Mouse (Mus musculus): Measurements from ENCODE around the gene Atp2b2. TPM values are rescaled to one million over a fixed set of nuclear protein-coding genes. Genes with fewer than 3 reads are reported as not detected.

The Atp2b2 gene
- polyA plus RNA-seq, 1 experiment from 2014 or later: 0.09 TPM

GRCm38 (mm10) chr6:113891225-113891967, 151.0 kb downstream of the Atp2b2 start:
- Histone ChIP-seq H3K4me2 (peak overlapping the region; percentile 62), H3K4me3 (ENCODE audit: low read depth, low read length) (peak overlapping the region; percentile 32), H3K9me3 (ENCODE audit: low read depth, low read length) (no peaks in the 10 kb centered on the region), H3K27me3 (ENCODE audit: insufficient read depth, low read length) (peaks cover 46% of the 10 kb centered on the region), H3K27ac (ENCODE audit: low read depth) (no peak overlapping the region), H3K4me1 (ENCODE audit: insufficient read depth) (no peaks in the 10 kb centered on the region), H3K36me3 (ENCODE audit: insufficient read depth) (no peaks in the 10 kb centered on the region), H3K9ac (no peak overlapping the region)
- WGBS: 2% methylated on average over 41 of the region's 49 CpGs
- ATAC-seq (ENCODE audit: insufficient read depth) (peak; percentile 66), DNase-seq (peak; percentile 29)
- TF ChIP-seq CTCF (IDR thresholded peaks at IDR 0.05; ENCODE audit: low read depth): no peak

GRCm38 (mm10) chr6:113890858-113891213, 151.6 kb downstream of the Atp2b2 start:
- H3K27me3 ChIP-seq (ENCODE audit: insufficient read depth, low read length): peaks cover 46% of the 10 kb centered on the region
- H3K4me2 ChIP-seq: peak overlapping the region; percentile 62
- TF ChIP-seq CTCF (IDR thresholded peaks at IDR 0.05; ENCODE audit: low read depth): no peak
- H3K4me3 ChIP-seq (ENCODE audit: low read depth, low read length): peak overlapping the region; percentile 32
- no peaks in the 10 kb centered on the region for H3K4me1 ChIP-seq (ENCODE audit: insufficient read depth)
- ATAC-seq (ENCODE audit: insufficient read depth) (no peak), DNase-seq (no peak)
- H3K9me3 ChIP-seq (ENCODE audit: low read depth, low read length): no peaks in the 10 kb centered on the region
- H3K36me3 ChIP-seq (ENCODE audit: insufficient read depth): no peaks in the 10 kb centered on the region
- no peak overlapping the region for H3K9ac ChIP-seq
- 3% methylated on average over 10 of the region's 10 CpGs for WGBS
- H3K27ac ChIP-seq (ENCODE audit: low read depth): no peak overlapping the region

DNA sequence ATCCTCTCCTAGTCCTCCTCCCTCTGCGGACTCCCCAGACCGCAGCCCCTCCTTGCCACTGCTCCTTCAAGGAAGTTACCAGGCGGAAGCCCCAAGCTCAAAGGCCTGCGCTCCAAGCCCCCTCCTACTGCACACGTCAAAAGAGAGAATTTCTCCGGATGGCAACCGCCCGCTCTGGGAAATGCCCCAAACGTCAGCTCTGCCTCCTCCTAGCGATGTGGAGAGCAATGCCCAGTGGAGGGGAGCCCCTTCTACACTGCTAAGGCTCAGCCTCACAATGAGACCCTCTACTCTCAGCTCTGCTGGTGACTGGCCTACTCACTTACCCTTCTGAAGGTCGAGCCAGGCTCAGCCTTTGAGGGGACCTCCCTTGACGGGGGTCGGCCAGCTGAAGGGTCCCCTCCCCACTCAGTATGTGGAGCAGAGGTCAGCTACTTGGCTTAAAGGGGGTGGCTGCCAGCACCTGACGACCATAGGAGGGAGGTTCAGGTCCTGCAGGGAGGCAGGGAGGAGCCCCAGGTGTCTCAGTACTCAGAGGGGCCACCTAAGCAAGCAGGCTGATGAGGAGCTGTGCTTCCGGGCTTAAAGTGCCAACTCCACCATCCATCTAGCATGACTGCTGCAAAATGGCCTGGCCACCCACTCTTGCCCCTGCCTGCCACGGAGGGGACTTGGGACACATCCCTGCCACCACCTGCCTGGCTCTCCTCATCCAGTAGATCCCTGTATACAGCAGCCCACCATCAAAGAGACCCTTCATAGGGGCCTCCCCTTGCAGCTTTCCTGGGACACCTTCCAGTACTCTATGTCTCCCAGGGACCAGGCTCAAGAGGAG, 152.2 kb downstream of the Atp2b2 start:
- 18% methylated on average over 16 of the region's 16 CpGs for WGBS
- H3K27me3 ChIP-seq (ENCODE audit: insufficient read depth, low read length): peaks cover 46% of the 10 kb centered on the region

DNA sequence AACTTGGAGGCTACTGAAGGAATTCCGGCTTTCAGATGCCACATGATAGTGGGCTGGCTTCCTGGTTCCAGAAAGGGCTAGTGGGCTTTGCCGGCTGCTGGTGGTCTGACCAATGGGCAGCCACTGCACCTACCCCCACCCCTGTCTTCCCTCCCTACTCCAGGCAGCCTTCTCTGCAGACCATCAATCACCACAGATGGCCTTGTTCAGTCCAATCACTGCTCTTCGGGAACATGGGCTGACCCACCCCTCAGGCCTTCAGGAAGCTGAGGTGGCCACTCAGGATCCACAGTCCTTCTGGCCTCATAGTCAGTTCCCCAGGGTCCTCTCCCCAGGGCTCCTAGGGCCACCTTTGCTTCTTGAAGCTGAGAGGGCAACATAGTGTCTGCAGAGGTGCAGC, 153.2 kb downstream of the Atp2b2 start:
- Histone ChIP-seq H3K27ac (ENCODE audit: low read depth) (no peak overlapping the region), H3K27me3 (ENCODE audit: insufficient read depth, low read length) (peaks cover 46% of the 10 kb centered on the region), H3K9me3 (ENCODE audit: low read depth, low read length) (no peaks in the 10 kb centered on the region), H3K9ac (no peak overlapping the region), H3K4me3 (ENCODE audit: low read depth, low read length) (no peak overlapping the region), H3K4me2 (no peak overlapping the region), H3K36me3 (ENCODE audit: insufficient read depth) (no peaks in the 10 kb centered on the region), H3K4me1 (ENCODE audit: insufficient read depth) (no peaks in the 10 kb centered on the region)
- DNase-seq (no peak), ATAC-seq (ENCODE audit: insufficient read depth) (no peak)
- TF ChIP-seq CTCF (IDR thresholded peaks at IDR 0.05; ENCODE audit: low read depth): no peak
- WGBS: 22% methylated on average over 3 of the region's 3 CpGs

More for the DNA sequence above, 152.2 kb downstream of the Atp2b2 start:
- DNase-seq (no peak), ATAC-seq (ENCODE audit: insufficient read depth) (no peak)
- peak overlapping the region; percentile 62; the same call in 1 of the 2 replicates for H3K4me2 ChIP-seq
- no peak overlapping the region for H3K27ac ChIP-seq (ENCODE audit: low read depth)
- no peaks in the 10 kb centered on the region for H3K4me1 ChIP-seq (ENCODE audit: insufficient read depth)
- H3K36me3 ChIP-seq (ENCODE audit: insufficient read depth): no peaks in the 10 kb centered on the region
- no peak for TF ChIP-seq CTCF (IDR thresholded peaks at IDR 0.05; ENCODE audit: low read depth)
- no peaks in the 10 kb centered on the region for H3K9me3 ChIP-seq (ENCODE audit: low read depth, low read length)
- H3K9ac ChIP-seq: no peak overlapping the region
- peak overlapping the region; percentile 32 for H3K4me3 ChIP-seq (ENCODE audit: low read depth, low read length)

DNA sequence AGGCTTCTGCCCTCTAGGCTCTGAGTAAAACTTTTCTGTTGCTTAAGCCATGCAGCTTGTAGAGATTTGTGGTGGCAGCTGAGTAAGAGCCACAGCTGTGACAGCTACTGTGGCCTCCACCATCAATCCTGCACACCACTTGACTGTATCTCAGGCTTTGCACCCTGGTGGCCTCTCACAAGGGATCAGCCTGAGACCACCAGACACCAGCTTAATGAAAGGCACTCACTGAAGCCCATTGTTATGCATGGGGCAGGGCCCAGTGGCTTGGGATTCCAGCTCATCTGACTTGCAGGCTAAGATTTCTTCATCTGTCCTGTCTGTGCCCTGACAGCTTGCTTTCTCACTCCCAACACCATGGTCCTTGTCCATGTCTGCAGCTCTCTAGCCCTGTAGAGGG, 155.5 kb downstream of the Atp2b2 start:
- no peak overlapping the region for H3K9ac ChIP-seq
- TF ChIP-seq CTCF (IDR thresholded peaks at IDR 0.05; ENCODE audit: low read depth): no peak
- no peaks in the 10 kb centered on the region for H3K36me3 ChIP-seq (ENCODE audit: insufficient read depth)
- no peaks in the 10 kb centered on the region for H3K9me3 ChIP-seq (ENCODE audit: low read depth, low read length)
- H3K4me1 ChIP-seq (ENCODE audit: insufficient read depth): no peaks in the 10 kb centered on the region
- H3K4me3 ChIP-seq (ENCODE audit: low read depth, low read length): no peak overlapping the region
- no peak for ATAC-seq (ENCODE audit: insufficient read depth)
- no peak overlapping the region for H3K4me2 ChIP-seq
- peaks cover 32% of the 10 kb centered on the region for H3K27me3 ChIP-seq (ENCODE audit: insufficient read depth, low read length)
- H3K27ac ChIP-seq (ENCODE audit: low read depth): no peak overlapping the region
- DNase-seq: no peak

DNA sequence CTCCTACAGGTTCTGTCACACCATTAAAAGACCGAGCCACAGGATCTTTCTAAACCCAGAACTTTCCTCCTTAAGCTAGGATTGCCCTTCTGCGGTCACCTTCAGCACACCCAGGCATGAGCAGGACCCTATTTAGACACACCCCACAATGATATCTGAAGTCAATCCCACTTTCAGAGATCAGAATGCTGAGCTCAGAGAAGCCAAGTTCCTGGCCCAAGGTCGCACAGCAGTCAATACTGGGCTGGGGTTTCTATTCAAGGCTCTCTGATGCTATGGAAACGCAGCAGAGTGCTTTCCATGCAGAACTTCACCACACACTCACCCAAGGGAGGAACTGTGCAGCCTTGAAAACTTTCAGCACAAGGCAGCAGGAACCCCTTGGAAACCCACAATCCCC, 157.6 kb downstream of the Atp2b2 start:
- no peak for ATAC-seq (ENCODE audit: insufficient read depth)

DNA sequence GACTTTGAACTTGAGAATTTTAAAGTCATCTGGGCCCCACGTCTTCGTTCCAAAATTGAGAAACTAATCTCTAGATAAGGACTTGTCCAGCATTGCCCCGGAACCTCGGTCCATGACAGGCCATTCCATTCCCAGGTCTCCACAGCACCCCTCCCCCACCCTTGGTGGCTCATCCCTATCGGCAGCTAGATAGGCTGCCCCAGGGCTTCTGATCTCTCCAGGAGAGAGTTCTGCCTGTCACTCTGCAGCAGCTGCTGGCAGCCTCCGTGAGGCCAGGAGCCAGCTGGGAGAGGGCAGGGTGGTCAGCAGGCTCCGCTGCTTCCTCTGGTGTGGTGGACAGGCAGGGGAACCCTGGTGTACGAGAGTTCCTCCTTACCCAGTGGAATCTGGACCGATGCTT, 159.2 kb downstream of the Atp2b2 start:
- no peak overlapping the region for H3K9ac ChIP-seq
- no peak overlapping the region for H3K4me2 ChIP-seq
- TF ChIP-seq CTCF (IDR thresholded peaks at IDR 0.05; ENCODE audit: low read depth): no peak
- DNase-seq: no peak
- H3K27me3 ChIP-seq (ENCODE audit: insufficient read depth, low read length): no peaks in the 10 kb centered on the region
- H3K4me3 ChIP-seq (ENCODE audit: low read depth, low read length): no peak overlapping the region
- H3K36me3 ChIP-seq (ENCODE audit: insufficient read depth): no peaks in the 10 kb centered on the region
- H3K4me1 ChIP-seq (ENCODE audit: insufficient read depth): no peaks in the 10 kb centered on the region
- no peak for ATAC-seq (ENCODE audit: insufficient read depth)
- 34% methylated on average over 9 of the region's 9 CpGs for WGBS
- H3K9me3 ChIP-seq (ENCODE audit: low read depth, low read length): no peaks in the 10 kb centered on the region
- H3K27ac ChIP-seq (ENCODE audit: low read depth): no peak overlapping the region

More for the DNA sequence above, 157.6 kb downstream of the Atp2b2 start:
- Histone ChIP-seq H3K9ac (no peak overlapping the region), H3K27me3 (ENCODE audit: insufficient read depth, low read length) (peaks cover 11% of the 10 kb centered on the region), H3K4me2 (no peak overlapping the region), H3K27ac (ENCODE audit: low read depth) (no peak overlapping the region), H3K9me3 (ENCODE audit: low read depth, low read length) (no peaks in the 10 kb centered on the region), H3K4me1 (ENCODE audit: insufficient read depth) (no peaks in the 10 kb centered on the region), H3K4me3 (ENCODE audit: low read depth, low read length) (no peak overlapping the region), H3K36me3 (ENCODE audit: insufficient read depth) (no peaks in the 10 kb centered on the region)
- no peak for TF ChIP-seq CTCF (IDR thresholded peaks at IDR 0.05; ENCODE audit: low read depth)
- no peak for DNase-seq
- WGBS: 68% methylated on average over 4 of the region's 4 CpGs

Measured in lung, embryonic 14.5 days (tissue).